Mouse (Mus musculus) left cerebral cortex, adult 11 months (tissue): ENCODE results near the gene Syn3.

Experiments
- DNase-seq: peaks from one replicate; pipeline ENCODE4 v3.0.0; 2022; ENCODE audit warnings: low spot score

Gene Syn3

GRCm38 (mm10) chr10:86338121-86338715 is 160.5 kb downstream of the Syn3 start:
- DNase-seq, result no peak

GRCm38 (mm10) chr10:86337239-86337638 is 161.5 kb downstream of the Syn3 start:
- DNase-seq, result no peak

- no peak for DNase-seq
Observed at GRCm38 (mm10) chr10:86336506-86336905, 162.2 kb downstream of the Syn3 start.

- no peak for DNase-seq
Observed at GRCm38 (mm10) chr10:86334581-86334980, 164.1 kb downstream of the Syn3 start.

GRCm38 (mm10) chr10:86332942-86333341 is 165.8 kb downstream of the Syn3 start:
- no peak for DNase-seq

GRCm38 (mm10) chr10:86331681-86332281 is 166.9 kb downstream of the Syn3 start:
- no peak for DNase-seq

- DNase-seq, result no peak
Observed at GRCm38 (mm10) chr10:86330993-86331680, 167.6 kb downstream of the Syn3 start.

GRCm38 (mm10) chr10:86329241-86329882 is 169.3 kb downstream of the Syn3 start:
- no peak for DNase-seq

- no peak for DNase-seq
Observed at GRCm38 (mm10) chr10:86328691-86329090, 170.0 kb downstream of the Syn3 start.

- DNase-seq, result no peak
Observed at GRCm38 (mm10) chr10:86328143-86328542, 170.6 kb downstream of the Syn3 start.

GRCm38 (mm10) chr10:86325272-86325671 is 173.4 kb downstream of the Syn3 start:
- no peak for DNase-seq

GRCm38 (mm10) chr10:86323275-86323994 is 175.3 kb downstream of the Syn3 start:
- DNase-seq, result no peak

- no peak for DNase-seq
Observed at GRCm38 (mm10) chr10:86322006-86322405, 176.7 kb downstream of the Syn3 start.

GRCm38 (mm10) chr10:86321194-86321593 is 177.5 kb downstream of the Syn3 start:
- DNase-seq, result no peak

GRCm38 (mm10) chr10:86320204-86320603 is 178.5 kb downstream of the Syn3 start:
- no peak for DNase-seq

GRCm38 (mm10) chr10:86319526-86319925 is 179.2 kb downstream of the Syn3 start:
- no peak for DNase-seq

GRCm38 (mm10) chr10:86318552-86319140 is 180.1 kb downstream of the Syn3 start:
- no peak for DNase-seq

GRCm38 (mm10) chr10:86317633-86318032 is 181.1 kb downstream of the Syn3 start:
- no peak for DNase-seq

GRCm38 (mm10) chr10:86315513-86315912 is 183.2 kb downstream of the Syn3 start:
- no peak for DNase-seq

- no peak for DNase-seq
Observed at GRCm38 (mm10) chr10:86313448-86313847, 185.2 kb downstream of the Syn3 start.

GRCm38 (mm10) chr10:86312976-86313375 is 185.7 kb downstream of the Syn3 start:
- no peak for DNase-seq

- no peak for DNase-seq
Observed at GRCm38 (mm10) chr10:86310527-86310926, 188.2 kb downstream of the Syn3 start.
